Mouse (Mus musculus): ENCODE measurements around the gene Timd2. TPM values are rescaled to one million over a fixed set of nuclear protein-coding genes. Genes with fewer than 3 reads are reported as not detected.
"Not testable (repeated sequence)": the region's sequence is repeated elsewhere in the genome, so short reads cannot be mapped to it uniquely, and the experiment has no call there.

Gene Timd2
- total and polyA plus RNA-seq, 2 experiments from 2014 or later, result 0.19 TPM; not detected in 1

GRCm38 (mm10) chr11:46739501-46739900 is 32.6 kb upstream of the Timd2 start:
- Histone ChIP-seq H3K9me3 (ENCODE audit: low read length) (no peaks in the 10 kb centered on the region), H3K27me3 (ENCODE audit: insufficient read depth, low read length) (no peaks in the 10 kb centered on the region), H3K4me1 (ENCODE audit: insufficient read depth) (no peaks in the 10 kb centered on the region), H3K9ac (no peak overlapping the region), H3K4me2 (ENCODE audit: low read depth) (no peak overlapping the region), H3K4me3 (ENCODE audit: low read depth, low read length) (no peak overlapping the region), H3K27ac (ENCODE audit: low read depth, low read length) (no peak overlapping the region), H3K36me3 (ENCODE audit: insufficient read depth) (no peaks in the 10 kb centered on the region)
- 83% methylated on average over 4 of the region's 4 CpGs for WGBS
- ATAC-seq (no peak), DNase-seq (no peak)
- TF ChIP-seq CTCF (IDR thresholded peaks at IDR 0.05; ENCODE audit: low read depth), result no peak

DNA sequence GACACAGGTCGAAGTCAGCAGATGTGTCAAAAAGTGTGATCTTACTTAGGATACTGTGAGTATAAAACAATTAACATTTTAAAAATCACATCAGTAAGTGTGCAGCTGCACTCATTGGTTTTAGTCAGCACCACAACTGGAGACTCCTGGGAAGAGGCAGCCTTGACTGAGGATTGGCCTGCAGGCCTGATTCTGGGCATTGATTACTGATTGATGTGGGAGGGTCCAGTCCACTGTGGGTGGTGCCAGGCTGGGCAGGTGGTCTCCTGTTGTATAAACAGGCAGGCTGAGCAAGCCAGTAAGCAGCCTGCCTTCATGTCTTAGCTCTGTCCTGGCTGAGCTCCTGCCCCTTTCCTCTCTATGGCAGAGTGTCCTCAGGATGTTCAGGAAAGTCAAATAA is 28.2 kb upstream of the Timd2 start, which contains the start of gene Havcr1:
Havcr1 (plus strand) TSS at position 5 of the 400 bp plus-strand sequence.
- not testable (repeated sequence) for H3K36me3 ChIP-seq (ENCODE audit: insufficient read depth)
- WGBS, result 94% methylated on average over 1 of the region's 1 CpGs

GRCm38 (mm10) chr11:46734617-46735016 is 27.8 kb upstream of the Timd2 start:
- H3K9me3 ChIP-seq (ENCODE audit: low read length), result no peaks in the 10 kb centered on the region
- no peak for ATAC-seq
- no peak for TF ChIP-seq CTCF (IDR thresholded peaks at IDR 0.05; ENCODE audit: low read depth)
- H3K27me3 ChIP-seq (ENCODE audit: insufficient read depth, low read length), result no peaks in the 10 kb centered on the region
- no peak overlapping the region for H3K9ac ChIP-seq
- no peak for DNase-seq
- no peak overlapping the region for H3K4me2 ChIP-seq (ENCODE audit: low read depth)
- no peak overlapping the region for H3K4me3 ChIP-seq (ENCODE audit: low read depth, low read length)
- no peaks in the 10 kb centered on the region for H3K36me3 ChIP-seq (ENCODE audit: insufficient read depth)
- 63% methylated on average over 1 of the region's 1 CpGs for WGBS
- no peaks in the 10 kb centered on the region for H3K4me1 ChIP-seq (ENCODE audit: insufficient read depth)
- no peak overlapping the region for H3K27ac ChIP-seq (ENCODE audit: low read depth, low read length)

More for the DNA sequence above, 28.2 kb upstream of the Timd2 start, which contains the start of gene Havcr1:
- not testable (repeated sequence) for H3K9me3 ChIP-seq (ENCODE audit: low read length); DNase-seq; H3K4me3 ChIP-seq (ENCODE audit: low read depth, low read length); H3K4me1 ChIP-seq (ENCODE audit: insufficient read depth); H3K4me2 ChIP-seq (ENCODE audit: low read depth); ATAC-seq; H3K27ac ChIP-seq (ENCODE audit: low read depth, low read length); H3K27me3 ChIP-seq (ENCODE audit: insufficient read depth, low read length); H3K9ac ChIP-seq

DNA sequence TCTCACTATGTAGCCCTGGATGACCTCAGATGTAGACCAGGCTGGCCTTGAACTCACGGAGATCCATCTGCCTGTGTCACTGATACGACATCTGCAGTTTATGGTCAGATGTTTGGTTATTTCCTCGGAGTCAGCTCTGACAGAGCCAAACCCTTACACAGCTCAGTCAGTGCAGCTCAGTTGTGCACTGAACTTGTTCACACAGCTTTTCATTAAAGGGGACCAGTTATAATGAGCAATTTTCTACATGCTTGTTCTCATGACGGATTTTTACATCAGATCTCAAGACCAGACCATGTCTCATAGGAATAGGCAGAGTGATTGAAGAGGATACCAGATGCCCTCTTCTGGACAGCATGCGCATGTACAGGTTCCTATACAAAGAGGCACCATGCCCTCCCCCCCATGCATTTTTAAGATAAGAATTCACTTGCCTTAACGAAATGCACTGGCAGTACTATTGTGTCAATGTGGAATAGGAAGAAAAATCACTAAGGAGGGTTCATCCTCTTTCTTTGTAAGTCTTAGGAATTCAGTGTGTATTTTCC is 26.5 kb upstream of the Timd2 start:
- 63% methylated on average over 6 of the region's 6 CpGs for WGBS
- no peak overlapping the region for H3K27ac ChIP-seq (ENCODE audit: low read depth, low read length)
- no peak overlapping the region for H3K4me3 ChIP-seq (ENCODE audit: low read depth, low read length)
- H3K4me1 ChIP-seq (ENCODE audit: insufficient read depth), result no peaks in the 10 kb centered on the region
- peak; percentile 70 for TF ChIP-seq CTCF (IDR thresholded peaks at IDR 0.05; ENCODE audit: low read depth)
- no peaks in the 10 kb centered on the region for H3K27me3 ChIP-seq (ENCODE audit: insufficient read depth, low read length)
- peak; percentile 83 for ATAC-seq
- DNase-seq, result peak; percentile 44
- no peaks in the 10 kb centered on the region for H3K36me3 ChIP-seq (ENCODE audit: insufficient read depth)
- no peaks in the 10 kb centered on the region for H3K9me3 ChIP-seq (ENCODE audit: low read length)
- H3K4me2 ChIP-seq (ENCODE audit: low read depth), result no peak overlapping the region
- no peak overlapping the region for H3K9ac ChIP-seq

DNA sequence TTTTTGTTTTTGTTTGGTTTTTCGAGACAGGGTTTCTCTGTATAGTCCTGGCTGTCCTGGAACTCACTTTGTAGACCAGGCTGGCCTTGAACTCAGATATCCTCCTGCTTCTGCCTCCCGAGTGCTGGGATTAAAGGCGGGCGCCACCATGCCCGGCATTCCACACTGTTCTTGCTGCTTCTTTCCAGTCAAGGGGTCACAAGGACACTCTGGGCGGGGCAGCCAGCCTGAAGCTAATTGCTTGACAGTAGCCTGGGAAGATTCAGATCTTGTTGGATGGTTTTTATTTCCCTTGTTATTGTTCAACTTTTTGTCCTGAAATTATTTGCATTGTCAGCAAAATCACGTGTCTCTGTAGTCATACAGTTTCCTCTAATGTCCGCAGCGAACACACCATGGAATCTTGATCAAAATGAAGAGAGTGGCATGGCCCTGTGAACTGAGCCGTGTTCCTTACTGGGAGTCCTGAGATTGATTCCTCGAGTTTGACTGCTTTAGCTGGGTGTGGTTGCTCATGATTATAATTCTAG is 24.7 kb upstream of the Timd2 start:
- no peak for DNase-seq
- no peak for ATAC-seq
- Histone ChIP-seq H3K4me1 (ENCODE audit: insufficient read depth) (no peaks in the 10 kb centered on the region), H3K4me2 (ENCODE audit: low read depth) (no peak overlapping the region), H3K27me3 (ENCODE audit: insufficient read depth, low read length) (no peaks in the 10 kb centered on the region), H3K27ac (ENCODE audit: low read depth, low read length) (no peak overlapping the region), H3K36me3 (ENCODE audit: insufficient read depth) (no peaks in the 10 kb centered on the region), H3K9ac (no peak overlapping the region), H3K4me3 (ENCODE audit: low read depth, low read length) (no peak overlapping the region), H3K9me3 (ENCODE audit: low read length) (no peaks in the 10 kb centered on the region)
- 83% methylated on average over 11 of the region's 11 CpGs for WGBS
- TF ChIP-seq CTCF (IDR thresholded peaks at IDR 0.05; ENCODE audit: low read depth), result no peak

DNA sequence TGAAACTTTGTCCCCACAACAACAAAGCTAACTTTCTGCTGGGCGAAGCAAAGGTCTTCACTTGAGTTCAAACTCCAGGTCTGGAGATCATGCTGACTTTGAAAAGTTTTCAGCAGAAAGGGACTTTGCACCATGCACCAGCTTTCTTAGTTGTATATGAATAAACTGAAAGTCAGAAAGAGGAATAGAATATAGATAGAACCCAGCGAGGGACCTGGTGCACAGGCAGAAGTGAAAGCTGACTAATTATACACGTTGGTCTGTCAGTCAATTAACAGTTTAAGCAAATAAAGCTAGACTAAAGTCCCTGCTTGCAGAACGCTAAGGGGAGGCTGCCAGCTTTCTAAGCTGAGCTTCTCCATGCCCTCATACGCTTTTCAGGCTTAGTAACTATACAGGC is 8.0 kb downstream of the Timd2 start:
- no peaks in the 10 kb centered on the region for H3K36me3 ChIP-seq (ENCODE audit: insufficient read depth)
- H3K9me3 ChIP-seq (ENCODE audit: low read length), result no peaks in the 10 kb centered on the region
- ATAC-seq (no peak), DNase-seq (no peak)
- no peak for TF ChIP-seq CTCF (IDR thresholded peaks at IDR 0.05; ENCODE audit: low read depth)
- no peak overlapping the region for H3K4me2 ChIP-seq (ENCODE audit: low read depth)
- H3K27me3 ChIP-seq (ENCODE audit: insufficient read depth, low read length), result no peaks in the 10 kb centered on the region
- no peak overlapping the region for H3K27ac ChIP-seq (ENCODE audit: low read depth, low read length)
- no peaks in the 10 kb centered on the region for H3K4me1 ChIP-seq (ENCODE audit: insufficient read depth)
- H3K4me3 ChIP-seq (ENCODE audit: low read depth, low read length), result no peak overlapping the region
- H3K9ac ChIP-seq, result no peak overlapping the region
- WGBS, result 78% methylated on average over 5 of the region's 5 CpGs

- Histone ChIP-seq H3K27ac (ENCODE audit: low read depth, low read length) (no peak overlapping the region), H3K4me1 (ENCODE audit: insufficient read depth) (no peaks in the 10 kb centered on the region), H3K9ac (no peak overlapping the region), H3K36me3 (ENCODE audit: insufficient read depth) (no peaks in the 10 kb centered on the region), H3K9me3 (ENCODE audit: low read length) (no peaks in the 10 kb centered on the region), H3K4me2 (ENCODE audit: low read depth) (no peak overlapping the region), H3K4me3 (ENCODE audit: low read depth, low read length) (no peak overlapping the region), H3K27me3 (ENCODE audit: insufficient read depth, low read length) (no peaks in the 10 kb centered on the region)
- TF ChIP-seq CTCF (IDR thresholded peaks at IDR 0.05; ENCODE audit: low read depth), result no peak
- ATAC-seq, result no peak
- DNase-seq, result no peak
- WGBS, result 87% methylated on average over 6 of the region's 6 CpGs
These were observed 8.6 kb downstream of the Timd2 start for GRCm38 (mm10) chr11:46698278-46698655.
